Mouse (Mus musculus) midbrain, embryonic 14.5 days (tissue): Measurements from ENCODE around the gene Bpifb9a. TPM values are rescaled to one million over a fixed set of nuclear protein-coding genes. Genes with fewer than 3 reads are reported as not detected.

Source experiments
- polyA plus RNA-seq: library from polyadenylated mRNA; unstranded; fragments of >200 nt; fragmentation: Nextera tagmentation; extraction: Ambion mirVana; gene quantifications from 2 replicates; pipeline ENCODE4 v1.2.1, GENCODE M21; 2014

Bpifb9a gene
- polyA plus RNA-seq, 1 experiment from 2014 or later, result not detected

Other genes with a start within 250 kb of the Bpifb9a start
- not detected in 2 replicates for gene Bpifa2, start 249.6 kb upstream of the Bpifb9a start, polyA plus RNA-seq
- gene Bpifa3, start 127.5 kb upstream of the Bpifb9a start, polyA plus RNA-seq, result not detected in 2 replicates
- gene Bpifa1, start 115.0 kb upstream of the Bpifb9a start, polyA plus RNA-seq, result not detected in 2 replicates
- gene Bpifa5, start 95.2 kb upstream of the Bpifb9a start, polyA plus RNA-seq, result not detected in 2 replicates
- 0.13 and 0.17 TPM in 2 replicates for gene Bpifb1, start 67.0 kb upstream of the Bpifb9a start, polyA plus RNA-seq
- gene Bpifb5, start 34.1 kb upstream of the Bpifb9a start, polyA plus RNA-seq, result not detected in 2 replicates
- not detected in 2 replicates for gene Bpifb9b, start 49.4 kb downstream of the Bpifb9a start, polyA plus RNA-seq
- gene Cdk5rap1, start 115.2 kb downstream of the Bpifb9a start, polyA plus RNA-seq, result 11.0 and 22.9 TPM in 2 replicates
- gene Snta1, start 150.2 kb downstream of the Bpifb9a start, polyA plus RNA-seq, result 4.0 and 5.8 TPM in 2 replicates
- gene Cbfa2t2, start 178.6 kb downstream of the Bpifb9a start, polyA plus RNA-seq, result 45.5 and 65.6 TPM in 2 replicates